Mouse (Mus musculus) E14TG2a.4 (cell line): ENCODE results near the gene Col9a1.

Source experiments
- H3K27me3 ChIP-seq: 2 replicates; pipeline ENCODE4 v1.6.1; 2014; ENCODE audit warnings: low read length, control low read depth; ENCODE audit not compliant: insufficient read depth
- H3K36me3 ChIP-seq: 2 replicates; pipeline ENCODE4 v1.6.1; 2014; ENCODE audit warnings: low read length, control low read depth; ENCODE audit not compliant: insufficient read depth
- H3K4me1 ChIP-seq: replicated peaks from 2 replicates; pipeline ENCODE4 v1.6.1; 2014; ENCODE audit warnings: low read depth, low read length, control low read depth
- H3K4me3 ChIP-seq: replicated peaks from 2 replicates; pipeline ENCODE4 v1.5.1; 2014; ENCODE audit warnings: mild to moderate bottlenecking, low read length
- H3K9me3 ChIP-seq: 2 replicates; pipeline ENCODE4 v1.6.1; 2014; ENCODE audit warnings: low read length, control low read depth
- CTCF ChIP-seq: conservative IDR thresholded peaks from 2 replicates; pipeline ENCODE4 v1.5.1; 2014; ENCODE audit warnings: low read length
- NANOG ChIP-seq: IDR thresholded peaks from 2 replicates; pipeline ENCODE4 v1.6.1; 2014; ENCODE audit warnings: borderline replicate concordance, low read length, mixed read lengths
- POU5F1 ChIP-seq: IDR thresholded peaks from 2 replicates; pipeline ENCODE4 v1.6.1; 2014; ENCODE audit warnings: low read length, borderline replicate concordance

Gene Col9a1

DNA sequence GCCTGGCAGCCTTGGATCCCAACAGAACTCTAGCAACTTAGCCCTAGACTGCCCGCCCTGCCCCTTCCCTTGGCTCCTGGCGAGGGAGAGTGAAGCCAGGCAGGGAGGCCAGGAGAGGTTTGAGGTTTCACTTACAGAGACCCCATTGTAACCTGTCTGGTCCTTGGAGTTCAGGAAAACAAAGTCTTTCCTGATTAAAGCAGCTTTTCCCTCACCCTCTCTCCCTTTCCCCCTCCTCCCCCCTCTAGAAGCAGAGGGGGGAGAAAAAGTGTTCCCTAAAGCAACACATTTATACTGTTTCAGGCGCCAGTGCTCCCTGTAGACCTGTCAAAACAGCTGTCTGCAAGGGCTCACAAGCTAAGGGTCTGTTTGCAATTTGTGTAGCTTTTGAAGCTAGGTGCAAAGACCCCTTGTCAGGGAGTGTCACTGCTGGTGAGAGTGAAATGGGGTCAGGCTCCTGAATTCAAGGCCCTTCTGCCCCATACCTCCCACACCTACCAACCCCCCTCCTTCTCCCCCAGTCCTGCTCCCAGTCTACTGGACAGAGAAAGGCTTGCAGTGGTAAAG lies 18.6 kb downstream of the Col9a1 start:
- no peak for TF ChIP-seq CTCF
- TF ChIP-seq NANOG, result no peak
- no peak for TF ChIP-seq POU5F1
- peaks cover 9% of the 10 kb centered on the region for H3K27me3 ChIP-seq

DNA sequence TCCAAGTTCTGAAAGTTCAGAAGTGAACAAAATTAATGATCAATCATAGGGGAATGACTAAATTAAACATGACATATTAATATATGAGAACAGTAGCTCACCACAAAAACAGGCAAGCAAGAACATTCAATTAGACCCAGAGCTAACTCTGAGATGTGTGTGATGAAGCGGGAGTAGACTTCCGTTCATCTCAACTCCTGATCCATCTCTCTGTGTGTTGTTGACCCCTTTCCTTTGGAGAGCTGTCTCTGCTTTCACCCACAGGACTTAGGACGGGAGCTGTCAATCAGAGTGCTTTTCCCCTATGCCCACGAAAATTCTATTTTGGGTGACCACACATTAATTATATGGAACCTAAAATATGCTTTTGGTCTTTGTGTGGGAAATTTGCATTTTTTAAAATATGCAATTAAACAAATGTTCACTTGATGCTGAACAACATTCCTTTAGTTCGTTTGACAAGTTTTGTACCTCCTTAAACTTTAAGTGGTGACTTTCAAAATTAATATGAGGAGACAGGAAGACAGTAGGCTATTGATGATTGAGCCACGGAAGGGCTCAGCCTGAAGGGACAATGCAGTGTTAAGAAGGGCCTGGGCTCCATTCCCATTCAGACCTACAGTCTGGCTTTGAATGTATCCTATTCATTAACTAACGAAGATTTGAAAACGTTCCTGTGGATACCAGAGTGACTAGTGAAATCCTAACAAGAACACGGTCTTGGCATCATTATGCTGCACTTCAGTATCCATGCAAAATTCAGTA lies 34.4 kb downstream of the Col9a1 start:
- no peaks in the 10 kb centered on the region for H3K36me3 ChIP-seq

More for the DNA sequence above, 18.6 kb downstream of the Col9a1 start:
- no peaks in the 10 kb centered on the region for H3K4me1 ChIP-seq
- no peak overlapping the region for H3K4me3 ChIP-seq
- H3K36me3 ChIP-seq, result no peaks in the 10 kb centered on the region
- peaks cover 15% of the 10 kb centered on the region for H3K9me3 ChIP-seq

DNA sequence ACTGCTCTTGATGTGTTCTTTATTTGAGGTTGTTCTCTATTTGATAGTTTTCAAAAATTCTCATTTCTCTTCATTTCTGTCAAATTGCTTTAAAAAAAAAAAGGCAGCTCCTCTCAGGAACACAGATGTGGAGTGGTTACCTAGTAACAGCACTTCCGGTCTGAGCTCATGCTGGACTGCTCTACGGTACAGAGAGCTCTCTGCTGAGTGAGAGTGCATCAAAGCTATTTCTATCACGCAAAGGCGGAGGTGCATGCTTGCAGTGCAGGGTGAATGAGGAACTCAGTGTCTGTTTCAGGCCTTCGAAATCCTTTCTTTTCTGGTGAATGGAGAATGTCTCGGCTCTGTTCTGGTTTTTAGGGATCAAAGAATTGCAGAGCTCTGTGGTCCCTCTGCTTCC lies 41.6 kb downstream of the Col9a1 start:
- no peak overlapping the region for H3K4me3 ChIP-seq
- no peaks in the 10 kb centered on the region for H3K27me3 ChIP-seq
- peaks cover 2% of the 10 kb centered on the region for H3K9me3 ChIP-seq
- no peaks in the 10 kb centered on the region for H3K4me1 ChIP-seq
- TF ChIP-seq POU5F1 (no peak), CTCF (no peak), NANOG (no peak)
- no peaks in the 10 kb centered on the region for H3K36me3 ChIP-seq

More for the DNA sequence above, 34.4 kb downstream of the Col9a1 start:
- Histone ChIP-seq H3K4me3 (no peak overlapping the region), H3K9me3 (no peaks in the 10 kb centered on the region), H3K4me1 (no peaks in the 10 kb centered on the region), H3K27me3 (no peaks in the 10 kb centered on the region)
- no peak for TF ChIP-seq CTCF
- TF ChIP-seq POU5F1, result no peak
- TF ChIP-seq NANOG, result no peak

DNA sequence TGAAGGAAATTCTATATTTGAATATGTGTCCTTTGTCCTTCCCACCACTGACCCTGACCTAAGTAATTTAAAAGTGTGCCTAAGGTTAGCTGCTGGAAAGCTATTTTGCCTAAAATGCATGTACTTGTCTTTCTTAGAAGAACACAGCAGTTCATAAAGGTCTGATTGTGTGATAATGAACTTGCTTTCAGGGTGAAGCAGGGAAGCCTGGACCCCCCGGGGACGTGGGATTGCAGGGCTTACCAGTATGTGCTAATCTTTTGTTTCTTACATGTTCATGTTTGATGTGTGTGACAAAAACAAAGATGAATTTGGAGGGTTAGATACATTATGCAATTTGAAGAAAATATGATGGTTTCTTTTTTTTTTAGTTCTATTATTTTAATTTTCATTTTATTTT lies 44.8 kb downstream of the Col9a1 start:
- H3K36me3 ChIP-seq, result no peaks in the 10 kb centered on the region
- no peaks in the 10 kb centered on the region for H3K4me1 ChIP-seq
- H3K4me3 ChIP-seq, result no peak overlapping the region
- H3K9me3 ChIP-seq, result peaks cover 6% of the 10 kb centered on the region
- H3K27me3 ChIP-seq, result no peaks in the 10 kb centered on the region
- TF ChIP-seq POU5F1, result no peak
- no peak for TF ChIP-seq CTCF
- no peak for TF ChIP-seq NANOG

DNA sequence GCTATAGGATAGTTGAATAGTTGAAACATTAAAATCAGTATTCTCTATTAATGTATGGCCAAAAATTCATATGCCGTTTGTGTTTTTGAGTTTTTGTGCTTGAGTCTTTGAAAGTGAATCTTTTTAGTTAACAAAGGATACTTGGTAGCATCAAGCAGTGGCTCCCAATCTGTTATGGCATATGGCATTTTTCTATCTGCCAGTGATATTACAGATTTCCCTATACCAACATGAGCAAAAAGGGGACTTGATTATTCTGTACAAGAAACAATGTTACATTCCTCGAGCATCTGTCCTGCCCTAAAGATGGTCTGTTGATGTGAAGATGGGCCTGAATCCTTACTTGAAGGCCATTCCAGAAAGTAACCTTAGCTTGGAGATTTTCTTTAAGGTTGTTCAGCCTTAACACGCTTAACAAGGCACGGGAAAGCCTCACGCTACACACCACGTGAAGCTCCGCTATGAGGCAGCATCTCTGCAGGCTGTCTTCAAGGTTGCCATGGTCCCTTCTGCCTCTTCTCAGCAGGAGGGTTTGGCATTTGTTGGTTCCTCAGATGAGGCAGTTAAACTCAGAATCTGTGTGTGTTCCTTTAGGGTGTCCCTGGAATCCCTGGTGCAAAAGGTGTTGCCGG lies 45.7 kb downstream of the Col9a1 start:
- no peaks in the 10 kb centered on the region for H3K36me3 ChIP-seq
- no peak for TF ChIP-seq NANOG
- no peak for TF ChIP-seq CTCF
- no peak for TF ChIP-seq POU5F1
- no peaks in the 10 kb centered on the region for H3K4me1 ChIP-seq
- H3K4me3 ChIP-seq, result no peak overlapping the region
- H3K9me3 ChIP-seq, result peaks cover 6% of the 10 kb centered on the region
- no peaks in the 10 kb centered on the region for H3K27me3 ChIP-seq

DNA sequence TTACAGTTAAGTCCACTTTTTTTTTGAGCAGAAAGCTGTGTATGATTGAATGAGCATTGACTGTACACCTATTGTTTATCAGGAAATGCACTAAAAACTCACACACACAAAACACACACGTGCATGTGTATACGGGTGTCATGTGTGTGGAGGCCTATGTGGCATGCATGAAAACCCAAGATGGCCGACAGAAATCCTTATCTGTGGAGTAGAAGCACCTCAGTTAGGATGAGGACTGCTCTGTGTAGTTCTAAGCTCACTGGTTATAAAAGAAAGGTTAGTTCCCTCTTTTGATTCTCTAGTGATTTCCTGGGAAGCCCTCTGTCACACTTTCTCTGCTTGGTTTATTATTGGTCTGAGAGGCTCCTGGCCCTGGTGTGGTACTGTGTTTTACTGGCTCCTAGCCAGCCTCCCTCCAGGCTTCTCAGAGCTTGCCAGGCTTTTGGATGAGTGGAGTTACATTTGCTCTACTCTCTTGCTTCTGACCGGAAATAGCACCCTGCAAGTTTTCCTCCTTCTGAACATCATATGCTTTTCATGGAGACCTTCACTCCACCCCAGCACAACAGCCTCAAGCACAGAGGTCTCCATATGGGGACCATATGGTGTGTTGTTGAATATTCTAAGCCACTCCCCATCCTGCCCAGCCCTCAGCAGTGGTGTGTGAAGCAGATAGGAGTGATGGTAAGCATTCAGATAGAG lies 48.6 kb downstream of the Col9a1 start:
- Histone ChIP-seq H3K4me3 (no peak overlapping the region), H3K27me3 (no peaks in the 10 kb centered on the region), H3K4me1 (no peaks in the 10 kb centered on the region), H3K36me3 (no peaks in the 10 kb centered on the region), H3K9me3 (peaks cover 6% of the 10 kb centered on the region)
- TF ChIP-seq NANOG (no peak), CTCF (no peak), POU5F1 (no peak)

DNA sequence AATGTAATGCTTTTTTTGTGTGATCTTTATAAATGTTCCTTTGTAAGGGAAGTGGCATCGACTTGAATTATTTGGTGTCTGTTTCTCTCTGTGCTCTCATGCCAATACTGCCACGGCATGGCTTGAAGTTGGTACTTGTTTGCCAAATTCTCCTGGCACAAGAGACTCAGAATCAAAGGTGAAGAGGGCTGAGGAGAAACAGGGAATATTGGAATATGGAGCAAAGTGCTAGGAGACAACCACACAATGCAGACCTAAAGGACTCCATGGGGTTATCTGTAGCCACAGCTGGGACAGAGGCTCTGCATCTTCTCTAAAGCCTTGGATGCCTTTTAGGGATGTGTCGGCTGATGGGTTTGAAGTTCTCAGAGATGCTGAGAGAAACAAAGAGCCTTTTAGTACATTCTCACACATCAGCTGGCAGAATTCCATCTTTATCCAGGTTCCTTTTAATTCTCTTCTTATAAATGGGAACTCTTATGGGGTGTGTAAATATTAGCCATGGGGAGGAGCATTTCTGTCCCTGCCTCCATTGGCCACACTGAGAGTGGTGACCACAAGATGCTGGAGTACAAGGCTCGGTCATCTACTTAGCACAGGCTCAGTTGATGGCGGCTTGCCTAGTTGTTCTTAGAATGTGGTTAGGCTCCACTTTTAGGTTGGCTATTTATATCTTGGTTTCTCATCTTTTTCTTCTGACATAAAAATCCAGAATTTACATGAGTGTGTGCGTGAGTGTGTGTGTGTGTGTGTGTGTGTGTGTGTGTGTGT lies 49.7 kb downstream of the Col9a1 start:
- H3K36me3 ChIP-seq, result no peaks in the 10 kb centered on the region
- peaks cover 6% of the 10 kb centered on the region for H3K9me3 ChIP-seq
- no peaks in the 10 kb centered on the region for H3K27me3 ChIP-seq
- H3K4me1 ChIP-seq, result no peaks in the 10 kb centered on the region
- TF ChIP-seq CTCF, result no peak
- no peak for TF ChIP-seq POU5F1
- no peak for TF ChIP-seq NANOG
- H3K4me3 ChIP-seq, result no peak overlapping the region
